Mouse (Mus musculus): ENCODE data around the gene Clstn2.

Gene Clstn2

DNA sequence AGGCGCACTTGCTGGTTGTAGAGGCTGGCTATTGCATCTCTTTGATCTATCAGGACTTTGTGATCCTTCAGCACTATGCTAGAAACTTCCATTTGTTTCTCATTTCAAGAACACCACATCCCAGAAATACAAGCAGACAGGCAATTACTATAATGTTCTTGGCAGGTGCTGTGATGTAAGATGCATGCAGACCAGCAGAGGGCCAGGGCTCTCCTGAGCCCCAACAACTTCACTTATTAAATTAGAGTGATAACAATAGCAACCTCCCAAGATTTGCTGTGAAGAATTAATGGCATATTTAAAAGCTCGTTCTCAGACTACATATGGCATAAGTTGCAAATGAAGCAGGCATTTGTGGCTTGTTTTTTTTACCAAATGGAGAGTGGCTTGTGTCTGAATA is 624.8 kb downstream of the Clstn2 start:
- in situ Hi-C loops (cut with MboI; ENCODE audit: unreplicated experiment in 2 of 2) = no loop called here
